Mouse (Mus musculus): ENCODE data around the gene Guca1b.
A peak's percentile ranks its signal among the peaks of the same experiment; 100 is the strongest.

Gene Guca1b

DNA sequence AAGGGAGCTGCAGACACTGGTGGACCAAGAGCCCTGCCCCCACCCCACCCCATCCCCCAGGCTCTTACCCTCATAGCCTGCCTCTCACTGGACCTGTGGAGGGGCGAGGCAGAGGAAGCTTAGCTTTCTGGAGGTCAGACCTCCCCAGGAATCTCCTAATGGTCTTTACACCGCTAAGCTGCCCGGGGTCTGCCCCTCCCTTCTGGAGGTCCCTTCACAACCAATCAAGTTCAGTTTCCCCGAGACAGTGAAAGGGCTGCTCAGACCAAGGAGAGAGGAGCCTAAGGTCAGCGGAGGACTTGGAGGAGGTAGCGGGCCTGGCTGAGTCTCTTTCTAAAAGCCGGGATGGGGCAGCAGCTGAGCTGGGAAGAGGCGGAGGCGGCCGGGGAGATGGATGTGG is at the start of gene Guca1b:
Guca1b (plus strand) TSS at position 249 of the 400 bp plus-strand sequence.
- no peak for DNase-seq

DNA sequence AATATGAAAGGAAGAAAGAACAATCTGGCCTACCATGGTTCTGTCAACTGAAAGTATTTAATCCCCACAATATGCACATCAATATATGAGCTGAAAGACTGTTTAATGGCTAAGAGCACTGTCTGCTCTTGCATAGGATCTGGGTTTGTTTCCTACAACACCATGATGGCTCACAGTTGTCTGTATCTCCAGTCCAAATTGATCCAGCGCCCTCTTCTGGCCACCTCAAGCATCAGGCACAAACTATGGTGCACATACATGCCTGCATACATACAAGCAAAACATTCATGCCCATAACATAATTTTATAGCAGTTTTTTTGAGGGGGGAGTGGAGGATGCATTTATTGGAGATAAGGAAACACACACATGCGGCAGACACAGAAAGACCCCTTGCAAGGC is 42.1 kb upstream of the Guca1b start:
- DNase-seq, result no peak

DNA sequence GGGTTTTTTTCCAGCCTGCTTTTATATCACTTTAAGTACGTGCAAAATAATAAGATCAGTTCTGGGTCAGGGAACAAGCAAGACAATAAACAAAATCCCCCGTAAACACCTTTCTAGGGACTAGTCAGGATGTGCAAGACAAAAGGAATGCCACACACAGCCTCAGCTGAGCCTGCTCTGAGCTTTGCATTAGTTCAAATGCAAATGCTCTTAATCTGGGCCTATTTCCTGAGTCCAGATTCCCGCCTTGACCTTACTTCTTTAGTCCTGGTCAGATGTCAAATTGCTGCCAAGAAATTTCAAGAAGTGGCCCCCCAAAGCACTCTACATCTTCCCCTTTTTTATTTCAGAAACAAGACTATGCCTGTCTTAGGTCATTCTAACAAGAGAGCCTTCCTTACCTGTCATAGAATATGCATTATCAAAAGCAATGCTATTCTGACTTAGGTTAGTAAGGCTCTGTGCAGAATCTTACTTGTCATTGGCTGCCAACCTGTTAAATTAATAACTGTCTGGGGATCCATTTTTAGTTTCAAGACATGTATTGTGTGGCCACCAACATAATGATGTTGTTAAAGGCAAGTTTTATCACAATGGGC is 35.4 kb upstream of the Guca1b start:
- no peak for DNase-seq

DNA sequence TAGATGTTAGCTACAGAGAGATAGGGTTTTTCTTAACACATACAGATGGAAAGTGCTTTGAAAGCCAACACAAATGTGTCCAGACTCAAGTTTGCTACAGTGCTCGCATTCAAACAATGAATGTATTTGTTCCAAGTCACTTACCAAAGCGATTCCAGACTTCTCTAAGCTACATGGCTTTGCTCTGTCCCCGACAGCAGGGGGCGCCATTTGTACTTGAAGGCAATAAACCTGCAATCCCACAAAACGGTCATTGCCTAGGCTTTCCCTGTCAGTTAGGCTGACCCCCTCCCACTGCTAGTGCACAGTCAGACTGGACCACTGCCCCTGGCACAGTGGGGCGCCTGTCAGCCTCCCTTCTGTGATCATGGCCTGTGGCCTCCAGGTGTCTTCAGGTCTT is 25.2 kb upstream of the Guca1b start:
- DNase-seq, result peak; percentile 51

DNA sequence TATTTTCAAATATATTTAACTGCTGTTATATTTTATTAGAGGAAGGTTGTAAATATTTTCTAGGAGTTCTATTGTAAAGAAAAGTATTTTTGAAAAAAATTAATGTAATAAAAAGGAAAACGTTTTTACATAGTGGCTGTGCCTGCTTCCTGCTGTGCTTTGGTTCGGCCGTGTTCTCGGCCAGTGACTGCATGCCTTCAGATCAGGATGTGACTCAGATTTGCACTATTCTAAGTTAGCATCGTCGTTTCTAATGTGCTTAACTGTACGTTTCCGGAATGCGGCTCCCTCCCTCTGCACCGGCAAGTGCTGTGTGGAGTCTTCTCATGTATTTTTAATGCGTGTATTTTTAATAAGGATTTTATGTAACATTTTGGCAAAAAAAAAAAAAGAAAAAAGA is 23.9 kb upstream of the Guca1b start:
- no peak for DNase-seq

DNA sequence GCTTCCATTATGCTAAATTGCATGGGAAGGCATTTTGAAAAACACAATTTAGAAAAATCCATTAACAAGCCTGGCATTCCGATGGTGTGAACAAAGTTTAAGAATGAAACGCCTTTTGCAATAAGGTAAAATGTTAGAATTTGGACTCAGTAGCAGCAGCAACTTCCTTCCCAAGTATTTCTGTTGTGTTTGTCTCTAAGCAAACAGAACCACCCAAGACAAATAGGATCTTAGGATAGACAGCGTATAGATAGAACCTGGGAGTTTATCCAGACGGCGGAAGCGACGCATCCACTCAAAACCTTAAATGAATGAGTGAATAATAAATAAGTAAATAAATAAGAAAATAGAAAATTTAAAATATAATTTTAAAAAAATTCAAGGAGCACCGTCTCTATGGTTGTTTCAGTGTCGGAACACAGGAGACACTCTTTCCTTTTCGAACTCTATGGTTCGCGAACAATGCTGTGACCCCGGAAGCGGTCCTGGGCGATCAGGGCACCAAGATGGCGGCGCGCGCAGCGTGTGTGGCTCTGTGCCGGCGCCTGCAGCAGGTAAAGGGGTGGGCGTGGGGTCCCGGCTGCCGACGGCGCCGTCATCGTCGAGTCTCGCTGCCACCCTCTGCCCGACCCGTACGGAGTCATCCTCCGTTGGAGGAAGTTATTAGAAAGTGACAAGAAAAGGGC is 16.6 kb upstream of the Guca1b start, which contains the start of gene Mrps10:
Mrps10 (plus strand) TSS at position 487 of the 686 bp plus-strand sequence.
- DNase-seq, result peak; percentile 87

DNA sequence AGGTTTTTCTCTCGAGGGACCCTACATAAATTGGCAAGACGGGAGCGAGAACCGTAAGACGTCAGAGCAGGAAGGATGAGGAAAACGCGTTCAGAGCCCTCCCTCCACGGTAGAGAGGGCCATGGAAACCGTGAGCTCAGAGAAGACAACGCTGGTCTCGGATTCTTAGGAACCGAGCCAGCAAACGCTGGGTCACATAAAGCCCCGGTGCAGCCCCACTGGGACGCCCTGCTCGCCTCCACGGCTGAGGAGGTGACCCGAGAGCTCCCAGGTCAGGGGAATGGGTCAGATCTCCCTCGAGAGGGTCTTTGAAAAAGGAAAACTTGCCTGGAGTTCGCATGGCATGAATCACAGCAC is 16.1 kb upstream of the Guca1b start:
- no peak for DNase-seq

DNA sequence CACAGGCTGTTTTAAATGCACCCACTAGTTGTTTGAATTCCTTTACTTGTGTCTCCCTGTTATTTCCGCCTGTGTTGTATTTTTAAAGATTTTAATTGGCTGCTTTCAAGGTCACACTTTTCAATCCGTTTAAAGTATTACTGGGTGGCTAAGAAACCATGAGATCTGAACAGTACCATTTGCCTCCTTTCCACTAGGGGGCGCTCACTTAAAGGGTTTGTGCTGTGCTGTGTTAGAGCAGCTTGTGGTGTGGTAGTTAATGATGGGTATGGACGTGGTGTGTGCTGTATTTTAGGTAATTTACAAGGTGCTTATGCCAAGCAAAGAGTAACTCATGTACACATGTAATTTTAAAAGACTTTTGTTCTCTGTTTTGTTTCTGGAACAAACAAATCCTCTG is 13.7 kb upstream of the Guca1b start:
- peak; percentile 43 for DNase-seq

DNA sequence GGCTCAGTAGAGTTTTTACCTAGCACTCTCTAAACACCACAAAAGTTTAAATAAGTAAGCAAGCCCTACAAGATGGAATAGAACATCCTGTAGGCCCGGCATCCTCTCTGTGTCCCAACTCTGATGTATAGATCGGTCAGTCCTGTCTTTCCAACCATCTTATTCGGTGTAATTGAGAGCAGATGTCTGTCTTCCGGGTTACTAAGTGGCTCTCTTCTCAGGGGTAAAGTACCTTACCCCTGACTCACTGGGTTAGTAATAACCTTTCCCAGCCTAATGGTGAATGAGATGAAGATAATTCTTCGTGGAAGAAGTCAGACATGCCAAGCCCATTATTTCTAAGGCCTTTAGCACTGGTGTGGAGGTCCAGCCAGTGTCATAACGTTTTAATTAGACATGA is 11.2 kb upstream of the Guca1b start:
- DNase-seq, result no peak

DNA sequence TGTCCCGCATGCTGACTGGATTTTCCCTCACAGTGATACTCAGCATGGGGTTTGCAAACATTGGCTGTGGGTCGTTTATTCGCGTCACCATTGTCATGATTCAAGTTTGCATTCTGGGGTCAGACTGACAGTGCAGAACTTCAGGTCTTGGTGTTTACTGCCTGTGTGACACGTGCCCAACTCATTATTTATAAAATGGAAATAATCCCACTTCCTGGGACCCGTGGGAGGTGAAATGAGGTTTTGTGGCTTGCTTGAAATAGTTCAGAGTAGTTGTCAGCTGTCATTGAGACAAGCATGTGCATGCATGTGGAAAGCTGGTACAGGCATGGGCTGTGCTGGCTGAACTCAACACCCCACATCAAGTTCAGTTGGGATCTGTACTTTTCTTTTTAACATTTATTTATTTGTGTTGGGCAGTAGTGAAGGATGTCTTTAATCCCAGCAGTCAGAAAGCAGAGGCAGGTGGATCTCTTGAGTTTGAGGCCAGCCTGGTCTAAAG is 8.4 kb upstream of the Guca1b start:
- no peak for DNase-seq

DNA sequence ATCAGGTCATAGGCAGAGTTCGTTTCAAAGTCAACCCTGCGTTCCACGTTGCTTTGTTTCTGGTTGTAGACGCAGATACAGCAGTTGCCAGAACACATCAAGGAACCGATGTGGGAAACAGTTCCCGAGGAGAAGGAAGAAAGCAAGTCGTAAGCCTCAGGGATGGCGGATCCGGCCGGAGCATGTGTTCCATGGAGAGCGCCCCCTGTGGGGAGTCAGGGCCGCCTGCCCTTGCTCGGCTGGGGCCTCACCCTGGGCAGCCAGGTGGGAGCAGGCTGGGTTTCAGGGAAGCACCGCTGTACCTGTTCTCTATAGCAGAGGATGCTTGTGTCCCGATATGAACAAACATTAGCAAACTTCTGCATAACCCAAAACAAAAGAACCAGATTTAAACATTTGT is 7.1 kb upstream of the Guca1b start:
- DNase-seq, result no peak

DNA sequence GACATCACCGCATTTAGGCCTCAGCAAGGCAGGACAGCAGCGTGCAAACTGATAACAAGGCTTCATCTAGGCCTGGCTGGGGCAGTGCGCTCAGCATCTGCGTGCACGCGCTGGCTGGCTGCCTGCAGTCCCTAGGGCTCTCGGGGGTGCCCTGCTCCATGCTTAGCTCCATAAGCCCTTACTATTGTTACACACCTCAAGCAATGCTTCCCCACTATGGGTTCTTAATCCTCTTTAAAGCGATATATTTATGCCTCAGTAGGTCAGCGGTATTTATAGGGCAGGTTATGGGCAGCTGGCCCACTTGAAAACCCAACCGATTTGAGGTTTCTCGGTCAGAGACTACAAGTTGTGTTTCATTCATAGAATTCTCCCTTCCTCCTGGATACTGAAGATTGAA is 3.3 kb upstream of the Guca1b start:
- DNase-seq, result no peak

DNA sequence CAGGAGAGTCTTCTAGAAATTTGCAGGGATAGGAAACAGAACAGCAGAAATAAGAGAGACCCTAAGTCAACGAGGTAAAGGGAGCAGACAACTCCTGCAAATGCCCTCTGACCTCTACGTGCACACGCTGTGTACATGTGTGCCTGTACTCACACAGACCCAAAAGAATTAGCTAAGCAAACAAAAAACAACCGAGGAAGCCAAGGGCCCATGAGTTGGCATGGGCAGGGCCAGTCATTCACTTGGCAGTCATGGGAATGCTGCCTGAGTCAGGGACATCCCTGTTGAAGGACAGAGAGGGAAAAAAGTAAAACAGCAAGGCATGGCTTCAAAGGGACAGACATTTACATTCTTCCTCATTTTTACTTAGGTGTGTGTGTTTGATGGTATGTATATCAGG is 1.9 kb upstream of the Guca1b start:
- no peak for DNase-seq

DNA sequence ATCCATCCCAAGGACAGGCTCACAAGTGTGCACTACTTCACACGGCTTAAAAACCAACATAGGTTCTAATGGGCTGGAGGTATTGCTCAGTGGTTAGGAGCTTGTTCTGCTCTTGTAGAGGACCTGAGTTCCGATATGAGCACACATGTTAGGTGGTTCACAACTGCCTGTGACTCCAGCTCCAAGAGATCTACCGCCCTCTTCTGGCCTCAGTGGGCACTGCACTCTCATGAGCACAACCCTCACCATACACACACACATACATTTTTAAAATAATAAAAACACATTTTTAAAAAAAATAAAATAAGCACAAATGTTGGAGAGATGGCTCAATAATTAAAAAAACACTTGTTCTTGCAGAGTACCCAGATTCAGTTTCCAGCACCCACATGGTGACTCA is 1.1 kb upstream of the Guca1b start:
- no peak for DNase-seq

DNA sequence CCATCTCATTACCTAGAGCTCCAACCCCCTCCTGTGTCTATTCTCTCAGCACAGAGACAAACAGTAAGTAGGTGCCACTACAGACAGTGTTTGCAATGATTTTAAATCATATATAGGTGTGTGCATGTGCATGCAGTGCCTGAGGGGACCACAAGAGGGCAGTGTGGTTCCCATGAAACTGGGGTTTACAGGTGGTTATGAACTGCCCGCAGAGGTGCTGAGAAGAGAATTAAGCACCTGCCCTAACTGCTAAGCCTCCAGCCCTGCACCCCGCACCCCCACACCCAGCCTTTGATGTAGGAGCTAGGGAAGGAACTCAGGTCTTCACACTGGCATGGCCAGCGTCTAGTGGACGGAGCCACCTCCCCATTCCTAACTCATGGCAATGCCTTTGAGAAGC is 1.5 kb downstream of the Guca1b start:
- DNase-seq, result peak; percentile 50

DNA sequence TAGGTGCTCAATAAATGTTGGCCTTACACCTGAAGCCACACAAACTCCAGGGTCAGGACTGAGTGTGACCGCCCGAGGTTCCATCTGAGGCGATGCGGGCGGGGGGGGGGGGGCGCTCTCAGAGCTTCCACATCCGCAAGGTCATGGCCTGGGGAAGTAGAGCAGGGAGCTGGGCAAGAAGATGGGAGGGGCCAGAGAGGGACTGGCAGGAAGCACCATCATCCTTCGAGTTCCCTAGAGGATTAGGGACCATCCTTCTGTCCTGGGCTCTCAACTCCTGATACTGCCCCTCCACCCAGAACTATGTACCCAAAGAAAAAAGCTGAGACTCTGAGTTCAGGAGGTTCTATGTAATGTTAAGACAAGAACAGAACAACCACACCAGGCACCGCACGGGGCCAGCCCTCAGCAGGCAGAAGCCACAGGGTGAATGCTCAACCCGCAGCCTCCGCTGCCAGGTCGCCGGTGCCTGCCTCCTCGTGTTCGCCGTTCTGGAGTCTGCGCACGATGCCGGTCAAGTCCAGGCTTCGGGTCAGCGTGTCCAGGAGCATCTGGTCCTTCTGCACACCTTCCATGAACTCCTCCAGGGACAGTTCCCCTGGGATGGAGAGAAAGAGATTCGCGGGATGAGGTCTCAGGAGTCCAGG is 9.2 kb downstream of the Guca1b start:
- no peak for DNase-seq

DNA sequence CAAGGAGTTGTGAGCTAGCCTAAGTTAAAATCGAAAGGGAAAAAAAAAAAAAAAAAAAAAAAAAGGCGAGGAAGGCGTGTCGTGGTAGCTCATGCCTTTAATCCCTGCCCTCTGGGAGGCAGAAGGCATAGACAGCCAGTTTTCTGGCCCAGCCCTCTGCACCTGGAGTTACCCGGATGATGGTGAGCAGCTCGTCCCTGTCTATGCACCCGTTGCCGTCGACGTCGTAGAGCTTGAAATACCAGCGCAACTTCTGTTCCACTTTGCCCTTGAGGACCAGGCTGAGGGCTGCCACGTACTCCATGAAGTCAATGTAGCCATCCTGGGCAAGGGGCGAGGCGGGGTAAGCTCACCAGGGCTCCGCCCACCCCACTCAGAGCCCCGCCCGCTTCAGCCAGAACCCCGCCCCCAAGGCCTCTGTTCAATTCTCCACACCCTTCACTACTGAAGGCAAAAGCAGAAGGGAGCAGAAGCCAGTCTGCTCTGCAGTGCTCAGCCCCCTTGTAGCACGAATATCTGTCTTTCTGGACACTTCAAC is 10.3 kb downstream of the Guca1b start:
- DNase-seq, result no peak

DNA sequence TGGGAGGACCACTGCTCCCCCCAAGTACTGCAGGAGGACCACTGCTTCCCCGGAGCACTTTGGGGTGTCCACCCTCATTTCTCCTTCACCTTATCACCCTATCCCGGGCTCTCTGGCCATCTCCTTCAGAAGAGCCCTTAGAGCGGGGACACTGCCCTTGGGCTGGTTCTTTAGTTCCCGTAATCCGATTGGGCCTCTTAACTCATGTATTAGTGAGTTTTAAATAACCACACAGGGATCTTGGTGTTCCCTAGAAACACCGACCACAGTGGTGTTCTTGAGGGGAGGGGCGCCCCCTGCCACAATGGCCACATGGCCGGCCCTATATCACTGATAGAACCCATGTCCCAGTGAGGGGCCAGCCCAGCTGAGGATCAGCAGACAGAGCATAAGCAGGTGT is 13.9 kb downstream of the Guca1b start:
- no peak for DNase-seq

DNA sequence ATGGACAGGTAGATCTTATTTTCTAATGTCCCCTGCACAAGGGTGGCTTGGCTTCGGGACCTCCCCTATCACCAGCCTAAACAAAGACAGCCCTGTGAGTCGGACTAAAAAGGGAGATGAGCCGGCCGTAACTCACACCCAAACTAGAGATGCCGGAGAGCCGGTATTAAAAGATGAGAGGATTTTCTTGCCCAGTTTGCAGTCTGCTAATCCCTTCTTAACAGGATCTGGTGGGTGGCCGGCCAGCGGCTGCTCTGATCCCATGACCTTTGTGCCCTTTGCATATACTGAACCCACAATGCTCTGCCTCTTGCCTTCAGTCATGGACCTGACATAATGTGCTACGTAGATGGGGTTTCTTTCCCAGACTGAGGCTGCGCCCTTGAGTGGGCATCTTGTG is 15.3 kb downstream of the Guca1b start, which contains the start of gene Guca1a:
Guca1a (minus strand) TSS at position 134 of the 400 bp plus-strand sequence.
- DNase-seq, result no peak

DNA sequence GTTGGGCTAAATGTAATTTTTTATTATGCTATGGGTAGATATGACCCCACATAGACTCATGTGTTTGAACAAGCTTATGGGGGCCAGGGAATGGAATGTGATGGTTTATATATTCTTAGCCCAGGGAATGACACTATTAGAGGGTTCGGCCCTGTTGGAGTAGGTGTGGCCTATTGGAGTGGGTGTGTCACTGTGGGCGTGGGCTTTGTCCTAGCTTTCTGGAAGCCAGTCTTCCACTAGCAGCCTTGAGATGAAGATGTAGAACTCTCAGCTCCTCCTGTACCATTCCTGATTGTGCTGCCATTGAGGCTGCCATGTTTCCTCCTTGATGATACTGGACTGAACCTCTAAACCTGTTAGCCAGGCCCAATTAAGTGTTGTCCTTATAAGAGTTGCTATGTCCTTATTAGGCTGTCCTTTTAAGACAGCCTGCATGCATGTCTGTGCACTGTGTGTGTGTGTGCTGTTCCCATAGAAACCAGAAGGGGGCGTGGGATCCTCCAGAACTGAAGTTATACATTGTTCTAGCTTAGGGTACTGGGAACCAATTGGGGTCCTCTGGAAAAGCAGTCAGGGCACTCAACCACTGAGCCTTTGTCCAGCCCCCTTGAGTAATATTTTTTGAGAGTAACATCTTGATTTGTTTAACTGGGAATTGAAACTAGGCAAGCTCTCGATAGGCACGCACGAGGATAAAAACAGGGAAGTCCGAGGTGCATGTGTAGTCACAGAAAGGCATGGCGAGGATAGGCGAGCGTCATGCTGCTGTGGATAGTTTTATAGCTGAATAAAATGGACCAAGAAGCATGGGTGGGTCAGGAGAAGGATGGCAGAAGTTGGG is 22.7 kb downstream of the Guca1b start:
- DNase-seq, result no peak

DNA sequence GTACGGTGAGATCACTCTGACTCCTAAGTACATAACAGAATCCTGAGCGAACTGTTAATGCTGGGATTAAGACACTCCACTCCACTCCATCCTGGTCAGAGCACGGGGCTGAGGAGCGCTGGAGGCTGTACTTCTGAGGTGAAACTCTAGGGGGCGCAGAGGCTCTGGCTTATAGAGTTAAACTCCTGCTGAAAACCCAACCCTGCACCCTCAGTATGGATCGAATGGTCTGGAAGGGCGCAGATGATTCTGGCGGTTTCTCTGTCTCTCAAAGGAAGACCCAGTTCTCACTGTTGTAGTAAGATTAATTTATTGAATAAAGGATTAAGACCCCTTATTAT is 23.3 kb downstream of the Guca1b start:
- DNase-seq, result peak; percentile 63

DNA sequence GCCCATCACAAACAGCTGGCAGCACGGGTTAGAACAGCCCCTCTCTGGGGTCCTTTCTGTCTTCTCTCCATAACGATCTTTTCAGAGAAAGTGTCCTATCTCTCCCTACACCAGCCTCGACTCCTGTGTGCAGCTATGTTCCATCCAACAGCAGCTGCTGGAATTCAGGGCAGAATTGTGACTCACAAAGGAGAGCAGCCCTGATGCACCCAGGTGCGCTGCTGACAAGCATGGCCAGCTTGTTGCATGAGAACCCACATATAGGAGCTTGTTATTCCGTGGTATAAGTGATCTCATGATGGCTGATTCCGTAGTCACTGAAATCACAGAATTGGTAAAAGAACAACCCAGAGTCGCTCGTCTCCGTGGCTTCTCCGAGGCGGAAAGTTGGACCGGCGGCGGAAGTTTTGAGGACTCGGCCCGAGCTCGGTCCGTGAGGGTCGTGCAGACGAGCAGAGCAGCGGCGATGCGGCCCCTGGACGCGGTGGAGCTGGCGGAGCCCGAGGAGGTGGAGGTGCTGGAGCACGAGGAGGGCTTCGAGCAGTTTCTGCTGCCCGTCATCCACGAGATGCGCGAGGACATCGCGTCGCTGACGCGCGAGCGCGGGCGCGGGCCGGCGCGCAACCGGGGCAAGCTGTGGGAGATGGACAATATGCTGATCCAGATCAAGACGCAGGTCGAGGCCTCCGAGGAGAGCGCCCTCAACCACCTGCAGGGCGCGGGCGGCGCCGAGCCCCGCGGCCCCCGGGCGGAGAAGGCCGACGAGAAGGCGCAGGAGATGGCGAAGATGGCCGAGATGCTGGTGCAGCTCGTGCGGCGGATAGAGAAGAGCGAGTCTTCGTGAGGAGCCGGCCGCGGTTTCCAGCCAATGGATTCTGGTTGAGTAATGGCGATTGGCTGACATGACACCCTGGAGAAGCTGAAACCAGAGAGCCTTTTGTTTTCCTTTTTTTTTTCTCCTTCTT is 25.0 kb downstream of the Guca1b start:
- peak; percentile 17 for DNase-seq

All from right cerebral cortex, postnatal 4 days (tissue).